Comparison of ENCODE assay signal across 8 mouse cellular contexts in genomic region chr11:108925202-108925601, GRCm38 (mm10). TPM values are rescaled to one million over a fixed set of nuclear protein-coding genes. Genes with fewer than 3 reads are reported as not detected.
DNase-seq lines count a peak whose midpoint lies in the region; ATAC-seq and TF ChIP-seq lines count a peak whose summit lies in the region.

No protein-coding gene starts in this region.

- peaks cover 79% of the 10 kb centered on the region for H3K4me1 ChIP-seq in midbrain, embryonic 10.5 days
- peaks cover 25% of the 10 kb centered on the region for H3K4me1 ChIP-seq in small intestine, adult 2 months (ENCODE audit: control insufficient read depth, insufficient read depth, insufficient read length, low read length)

- DNase-seq in adrenal gland, adult 18-20 months (ENCODE audit: low spot score in 2 of 2): peak; percentile 90 to 93
- peak; percentile 96 for DNase-seq in embryo, embryonic 10 days (ENCODE audit: low spot score)
- peak; percentile 70 for DNase-seq in gastrocnemius, postnatal 25 days
- peak; percentile 71 to 79 for DNase-seq in left cerebral cortex, adult 8-10 months (ENCODE audit: low spot score in 2 of 2)
- DNase-seq in midbrain, embryonic 10.5 days (ENCODE audit: low spot score): peak; percentile 91

- ATAC-seq in inflammation-experienced regulatory T-cells, adult 6 months: peak; percentile 20
- ATAC-seq in erythroblast, adult 5-6 weeks (replicated peaks; ENCODE audit: low FRiP score, poor library complexity, severe bottlenecking): no peak

- WGBS in midbrain, embryonic 10.5 days: 12% methylated on average over 6 of the region's 6 CpGs
- WGBS in small intestine, adult 2 months: 6% methylated on average over 6 of the region's 6 CpGs

- H3K4me3 ChIP-seq in midbrain, embryonic 10.5 days: peak overlapping the region; percentile 89
- H3K4me3 ChIP-seq in small intestine, adult 2 months (ENCODE audit: low read depth, low read length): peak overlapping the region; percentile 53

- H3K27me3 ChIP-seq in midbrain, embryonic 10.5 days (ENCODE audit: low read depth, poor library complexity, severe bottlenecking): peaks cover 12% of the 10 kb centered on the region
- H3K27me3 ChIP-seq in small intestine, adult 2 months (ENCODE audit: control insufficient read depth, insufficient read depth, low read length): no peaks in the 10 kb centered on the region

- peaks cover 67% of the 10 kb centered on the region for H3K36me3 ChIP-seq in midbrain, embryonic 10.5 days
- peaks cover 22% of the 10 kb centered on the region for H3K36me3 ChIP-seq in small intestine, adult 2 months (ENCODE audit: control insufficient read depth, insufficient read depth, low read length)

- peak overlapping the region; percentile 95 for H3K27ac ChIP-seq in midbrain, embryonic 10.5 days (replicated peaks)
- H3K27ac ChIP-seq in small intestine, adult 2 months (ENCODE audit: insufficient read depth, low read depth, low read length): no peak overlapping the region

- TF ChIP-seq CTCF in small intestine, adult 2 months (IDR thresholded peaks at IDR 0.05; ENCODE audit: extremely low read depth, insufficient read length, insufficient replicate concordance, low read depth, low read length): peak; percentile 68; the same call in 1 of the 2 replicates

- H3K9me3 ChIP-seq in midbrain, embryonic 10.5 days (replicated peaks): no peaks in the 10 kb centered on the region

- no peak for TF ChIP-seq POLR2A in small intestine, adult 2 months (IDR thresholded peaks at IDR 0.05; ENCODE audit: low read depth, low read length)

RNA-seq across cellular contexts. Expression of gene Axin2, which starts 5.1 kb away (rescaled TPM):
- 10 to 100 TPM; 36.9 to 56.2 TPM for total RNA-seq in adrenal gland, adult 18-20 months (2021)
- total RNA-seq in gastrocnemius, postnatal 25 days (2021): 1 to 10 TPM; 9.5 to 9.8 TPM
- 10 to 100 TPM in 2 of 3 experiments, 1 to 10 TPM in 1; 6.3 to 11.2 (median 10.5) TPM for polyA plus RNA-seq in inflammation-experienced regulatory T-cells, adult 6 months (2017; shearing (Covaris generic))
- total RNA-seq in left cerebral cortex, adult 8-10 months (2022): 10 to 100 TPM; 36.3 to 40.8 (median 38.0) TPM
- polyA plus RNA-seq in midbrain, embryonic 10.5 days (2016; fragmentation: Nextera tagmentation; extraction: Ambion mirVana): 17.5 and 17.6 TPM in 2 replicates
- 12.0 and 48.5 TPM in 2 replicates for polyA plus RNA-seq in small intestine, adult 2 months (2012; rRNA removed)
- 0.42 TPM in 1 of 2 replicates, not detected in the other for total RNA-seq in erythroblast, adult 5-6 weeks (2015; ENCODE audit: low replicate concordance)
- 0.51 and 0.84 TPM in 2 replicates for total RNA-seq in erythroblast, adult 5-6 weeks (2017; ENCODE audit: low replicate concordance)

Comparison
In these comparisons a context has a peak if more than half of its experiments do, and no peak if none do; other contexts are left out.
1. RNA of gene Axin2, which starts 5.1 kb away (total RNA-seq): 36.9 to 56.2 TPM in adrenal gland, adult 18-20 months, 36.3 to 40.8 TPM in left cerebral cortex, adult 8-10 months and 9.5 to 9.8 TPM in gastrocnemius, postnatal 25 days; 0.42 to 0.84 TPM in erythroblast, adult 5-6 weeks; every median in the first group is over 4 times any median in the second.
2. Peak in every context shown above with its lines, with median percentiles within 50 percentile points of each other: DNase-seq.